Mouse (Mus musculus) cortical plate, adult 2 months (tissue): ENCODE measurements around the gene Kdm6a. TPM values are rescaled to one million over a fixed set of nuclear protein-coding genes. Genes with fewer than 3 reads are reported as not detected.

Experiments used
- H3K27ac ChIP-seq: fragments of 200-500 bp; 2 replicates; pipeline ENCODE4 v1.5.1; 2012; ENCODE audit warnings: low read length, control low read depth, inconsistent platforms; ENCODE audit not compliant: insufficient read depth
- H3K4me1 ChIP-seq: fragments of 200-500 bp; 2 replicates; pipeline ENCODE4 v1.6.1; 2011; ENCODE audit warnings: low read length; ENCODE audit not compliant: control insufficient read depth, insufficient read depth
- H3K4me3 ChIP-seq: fragments of 200-500 bp; 2 replicates; pipeline ENCODE4 v1.5.1; 2011; ENCODE audit warnings: mild to moderate bottlenecking, low read length, control low read depth; ENCODE audit not compliant: insufficient read depth
- CTCF ChIP-seq: fragments of 200-500 bp; IDR thresholded peaks from 2 replicates; pipeline ENCODE4 v1.5.1; 2011; ENCODE audit warnings: mild to moderate bottlenecking, control low read depth, low read length; ENCODE audit not compliant: insufficient read depth; ENCODE audit errors: extremely low read depth
- POLR2A ChIP-seq: fragments of 200-500 bp; IDR thresholded peaks from 2 replicates; pipeline ENCODE4 v1.6.1; 2011; ENCODE audit warnings: mild to moderate bottlenecking, low read length, control low read depth; ENCODE audit not compliant: insufficient read depth; ENCODE audit errors: extremely low read depth
- polyA plus RNA-seq: library from polyadenylated mRNA; depleted of rRNA; stranded (reverse); fragments of >200 nt; gene quantifications from 2 replicates; pipeline ENCODE4 v1.2.3, GENCODE M21; 2012; rRNA removed

Kdm6a gene
- polyA plus RNA-seq, result 26.0 and 27.7 TPM in 2 replicates

DNA sequence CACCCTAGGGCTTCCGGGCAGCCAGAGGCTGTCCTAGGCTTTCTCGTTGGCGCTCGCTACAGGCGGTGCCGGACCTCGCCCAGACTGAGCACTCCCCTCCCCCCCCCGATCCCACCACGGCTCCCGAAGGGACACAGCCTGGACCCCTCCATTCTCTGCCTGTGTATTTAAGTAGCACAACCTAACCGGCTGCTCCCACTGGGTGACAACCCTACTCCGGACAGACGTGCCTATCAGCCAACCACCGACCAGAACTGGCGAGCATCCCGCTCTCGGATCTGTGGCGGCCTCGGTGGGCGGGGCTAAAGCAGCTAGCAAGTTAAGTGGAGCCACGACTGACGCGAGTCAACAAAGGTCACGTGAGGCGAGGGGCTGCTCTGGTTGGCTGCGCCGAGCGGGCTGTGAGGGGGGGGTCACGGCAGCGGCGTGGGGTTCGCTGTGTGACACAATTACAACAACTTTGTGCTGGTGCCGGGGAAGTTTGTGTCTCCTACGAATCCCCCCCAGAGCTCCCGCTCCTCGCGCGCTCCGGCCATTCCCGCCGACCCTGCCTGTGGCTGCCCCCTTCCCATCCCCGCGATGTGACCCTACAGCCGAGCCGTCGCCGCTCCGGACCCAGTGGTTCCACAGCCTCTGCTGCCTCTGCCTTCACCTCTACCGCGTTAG lies at the start of gene Kdm6a:
TSS of gene Kdm6a (plus strand) at position 384 of the 666 bp plus-strand sequence.
- Histone ChIP-seq H3K4me3 (peak within 1 kb of the TSS; percentile 75), H3K4me1 (no peaks in the 10 kb centered on the region), H3K27ac (peak within 1 kb of the TSS; percentile 98)
- TF ChIP-seq CTCF (no peak), POLR2A (peak; percentile 92)

DNA sequence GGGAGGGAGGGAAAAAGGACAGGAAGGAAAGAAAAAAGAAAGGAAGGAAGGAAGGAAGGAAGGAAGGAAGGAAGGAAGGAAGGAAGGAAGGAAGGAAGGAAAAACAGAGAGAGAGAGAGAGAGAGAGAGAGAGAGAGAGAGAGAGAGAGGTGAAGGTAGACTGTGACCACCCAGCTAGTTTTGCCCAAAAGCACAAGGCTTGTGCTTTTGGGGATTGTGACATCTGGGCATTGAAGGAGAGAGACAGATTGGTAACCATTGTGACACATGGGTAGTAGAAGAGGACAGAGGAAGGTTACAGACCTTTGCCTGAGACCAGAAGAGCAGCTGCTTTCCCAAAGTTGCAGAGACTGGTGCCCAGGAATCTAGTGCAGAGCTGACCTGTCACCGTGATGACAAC lies 16.8 kb upstream of the Kdm6a start, which contains the start of gene Dusp21:
TSS of gene Dusp21 (plus strand) at position 301 of the 400 bp plus-strand sequence.
- no peak within 1 kb of the TSS for H3K4me3 ChIP-seq
- no peak for TF ChIP-seq POLR2A
- no peak for TF ChIP-seq CTCF
- H3K27ac ChIP-seq, result no peak within 1 kb of the TSS
- no peaks in the 10 kb centered on the region for H3K4me1 ChIP-seq

DNA sequence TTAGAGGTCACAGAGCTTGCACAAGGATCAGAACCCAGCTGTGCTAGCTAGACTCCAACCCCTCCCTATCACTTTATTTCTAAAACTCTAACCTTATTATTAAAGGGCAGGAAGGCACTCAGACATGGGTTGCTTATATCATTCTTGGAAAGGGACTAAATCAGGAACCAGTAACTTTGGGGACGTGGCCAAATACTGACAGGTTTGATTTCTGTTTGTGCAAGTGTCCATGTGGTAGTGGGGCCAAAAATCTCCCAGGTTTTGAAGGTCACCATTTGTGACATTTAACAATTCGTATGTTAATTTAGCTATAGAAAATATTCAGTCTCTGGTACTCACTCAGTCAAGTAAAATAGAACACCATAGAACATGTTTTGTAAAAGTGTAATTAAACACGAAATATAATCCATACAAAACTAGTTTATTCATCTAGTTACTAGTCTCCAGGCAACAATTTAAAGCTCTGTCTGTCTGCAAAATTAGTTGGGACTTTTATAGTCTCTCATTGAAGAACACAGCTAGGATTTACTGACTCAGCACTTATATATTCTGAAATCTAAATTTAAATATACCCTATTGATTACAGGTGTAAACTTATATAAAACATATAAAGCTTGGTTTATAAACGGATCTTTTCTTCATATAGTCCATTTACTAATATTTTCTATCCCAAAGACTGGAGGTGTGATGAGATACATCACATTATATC lies 1.5 kb upstream of the Kdm6a start:
- Histone ChIP-seq H3K27ac (no peak overlapping the region), H3K4me3 (no peak overlapping the region; the same call in 1 of the 2 replicates), H3K4me1 (no peaks in the 10 kb centered on the region)
- no peak for TF ChIP-seq CTCF

DNA sequence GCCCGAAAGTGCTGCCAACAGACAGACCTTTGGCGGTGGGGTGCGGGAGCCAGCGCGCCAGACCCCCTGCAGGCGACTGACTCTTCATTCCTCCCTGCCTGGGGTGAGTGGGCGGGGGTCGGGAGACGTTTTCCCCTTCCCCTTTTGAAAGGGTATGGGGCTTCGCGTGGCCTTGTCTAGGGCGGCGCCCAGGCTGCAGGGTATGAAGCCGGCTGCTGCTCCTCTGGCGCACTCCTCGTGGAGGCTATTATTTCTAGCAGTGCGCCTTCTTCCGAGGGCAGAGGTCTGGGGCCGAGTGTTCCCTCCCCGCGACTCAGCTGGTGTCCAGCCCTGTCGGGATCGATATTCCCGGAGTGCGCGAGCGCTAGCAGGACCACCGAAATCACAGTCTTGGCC lies 581 bp upstream of the Kdm6a start:
- TF ChIP-seq POLR2A, result no peak
- TF ChIP-seq CTCF, result no peak
- Histone ChIP-seq H3K4me1 (no peaks in the 10 kb centered on the region), H3K27ac (peak overlapping the region; percentile 96), H3K4me3 (peak overlapping the region; percentile 75)

DNA sequence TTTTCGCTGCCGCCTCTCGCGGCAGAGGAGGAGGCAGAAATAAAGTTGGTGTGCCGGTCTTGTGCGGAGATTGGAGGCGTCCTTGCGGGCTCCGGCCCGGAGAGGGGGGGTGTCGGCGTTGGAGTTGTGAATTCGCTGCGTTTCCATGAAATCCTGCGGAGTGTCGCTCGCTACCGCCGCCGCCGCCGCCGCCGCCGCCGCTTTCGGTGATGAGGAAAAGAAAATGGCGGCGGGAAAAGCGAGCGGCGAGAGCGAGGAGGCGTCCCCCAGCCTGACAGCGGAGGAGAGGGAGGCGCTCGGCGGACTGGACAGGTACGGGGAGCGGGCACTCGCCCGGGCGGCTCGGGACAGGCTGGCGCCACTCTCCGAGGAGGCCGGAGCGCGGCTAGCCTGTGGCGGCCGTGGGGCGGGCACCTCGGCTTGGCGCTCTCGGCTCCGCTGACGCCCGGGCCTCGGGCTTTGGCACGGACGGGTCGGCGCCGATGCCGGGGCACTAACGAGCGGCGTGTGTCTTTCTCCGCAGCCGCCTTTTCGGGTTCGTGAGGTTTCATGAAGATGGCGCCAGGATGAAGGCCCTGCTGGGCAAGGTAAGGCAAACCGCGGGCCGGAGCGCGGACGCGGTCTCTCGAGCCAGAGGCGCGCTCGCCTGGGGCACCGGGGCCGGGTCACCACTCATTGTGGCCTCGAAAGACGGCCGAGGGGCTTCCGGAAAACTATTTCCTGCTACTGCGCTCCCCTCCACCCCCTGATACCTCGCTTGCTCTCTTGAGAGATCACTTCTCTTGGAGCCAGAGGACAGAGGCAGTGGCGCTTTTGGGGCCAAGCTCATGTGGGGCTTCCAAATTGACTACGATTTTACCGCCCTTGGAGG lies 721 bp downstream of the Kdm6a start:
- no peak for TF ChIP-seq CTCF
- no peak for TF ChIP-seq POLR2A
- peak overlapping the region; percentile 98 for H3K27ac ChIP-seq
- no peaks in the 10 kb centered on the region for H3K4me1 ChIP-seq
- peak overlapping the region; percentile 75 for H3K4me3 ChIP-seq

DNA sequence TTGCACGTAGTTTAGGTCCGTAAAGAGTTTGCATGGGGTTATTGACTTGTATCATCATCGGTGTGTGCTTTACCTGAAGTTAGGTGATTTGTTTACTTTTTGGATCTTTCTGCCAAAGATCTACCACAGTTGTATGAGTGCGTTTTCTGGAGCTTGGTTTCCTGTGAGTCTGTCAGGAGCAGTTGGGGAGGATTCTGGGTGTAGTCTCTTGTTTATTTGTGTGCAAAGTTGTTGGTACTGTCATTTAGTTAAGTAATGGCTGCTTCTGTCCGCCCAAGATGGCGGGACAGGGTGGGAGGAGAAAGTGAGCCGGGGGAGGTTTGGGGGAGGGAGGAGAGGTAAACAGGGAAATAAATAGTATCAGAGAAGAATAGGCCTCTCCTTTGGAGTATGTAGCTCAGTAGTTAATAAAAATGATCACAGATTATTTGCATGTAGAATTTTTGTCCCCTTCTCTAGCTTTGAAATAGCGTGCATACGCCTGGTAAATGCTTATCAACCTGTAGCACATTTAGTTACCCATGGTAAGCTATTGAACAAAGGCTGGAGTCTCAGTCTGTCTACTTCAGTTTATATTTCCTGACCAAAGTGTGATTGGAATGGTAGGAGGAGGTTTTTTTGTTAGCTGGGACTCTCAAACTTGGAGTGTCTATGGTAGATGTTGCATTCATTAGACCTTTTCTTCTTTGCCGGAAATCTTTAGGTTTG lies 1.7 kb downstream of the Kdm6a start:
- H3K27ac ChIP-seq, result peak overlapping the region; percentile 98
- peak overlapping the region; percentile 75 for H3K4me3 ChIP-seq
- H3K4me1 ChIP-seq, result no peaks in the 10 kb centered on the region
- TF ChIP-seq CTCF (no peak), POLR2A (no peak)

DNA sequence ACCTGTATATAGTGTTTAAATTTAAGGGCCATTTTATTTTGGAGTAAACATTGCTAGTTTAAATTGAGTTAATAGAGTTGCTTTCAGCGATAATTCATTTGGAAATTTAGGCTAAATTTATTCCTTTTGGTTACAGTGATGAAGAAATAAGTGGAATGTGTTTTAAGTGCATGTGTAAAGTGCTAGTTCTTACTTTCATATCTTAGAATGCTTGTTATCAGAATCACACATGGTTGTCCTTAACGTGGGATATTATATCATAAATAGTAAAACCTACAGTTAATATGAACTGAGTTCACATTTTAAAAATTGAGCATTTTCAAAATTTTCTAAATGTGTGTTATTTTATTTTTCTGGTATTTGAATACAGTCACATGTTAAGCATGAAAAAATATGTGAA lies 2.7 kb downstream of the Kdm6a start:
- TF ChIP-seq POLR2A (no peak), CTCF (no peak)
- Histone ChIP-seq H3K4me1 (no peaks in the 10 kb centered on the region), H3K4me3 (no peak overlapping the region; the same call in 1 of the 2 replicates), H3K27ac (no peak overlapping the region)

DNA sequence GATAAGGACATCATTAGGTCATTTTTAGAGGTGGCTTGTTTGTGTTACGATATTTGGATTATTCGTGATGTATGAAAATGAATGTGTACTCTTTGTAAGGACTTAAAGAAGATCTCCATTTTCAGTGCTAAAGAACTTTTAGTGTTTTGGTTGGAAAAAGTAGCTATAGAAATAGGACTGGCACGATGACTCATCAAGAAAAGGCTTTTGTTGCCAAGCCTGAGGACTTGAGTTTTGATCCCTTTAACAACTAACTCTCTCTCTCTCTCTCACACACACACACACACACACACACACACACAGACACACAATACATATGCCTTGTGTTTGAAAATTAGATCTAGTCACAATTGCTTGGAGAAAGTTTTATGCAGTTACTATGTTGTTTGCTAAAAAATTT lies 4.6 kb downstream of the Kdm6a start:
- H3K4me3 ChIP-seq, result no peak overlapping the region
- H3K4me1 ChIP-seq, result no peaks in the 10 kb centered on the region
- no peak for TF ChIP-seq CTCF
- no peak for TF ChIP-seq POLR2A
- H3K27ac ChIP-seq, result no peak overlapping the region

DNA sequence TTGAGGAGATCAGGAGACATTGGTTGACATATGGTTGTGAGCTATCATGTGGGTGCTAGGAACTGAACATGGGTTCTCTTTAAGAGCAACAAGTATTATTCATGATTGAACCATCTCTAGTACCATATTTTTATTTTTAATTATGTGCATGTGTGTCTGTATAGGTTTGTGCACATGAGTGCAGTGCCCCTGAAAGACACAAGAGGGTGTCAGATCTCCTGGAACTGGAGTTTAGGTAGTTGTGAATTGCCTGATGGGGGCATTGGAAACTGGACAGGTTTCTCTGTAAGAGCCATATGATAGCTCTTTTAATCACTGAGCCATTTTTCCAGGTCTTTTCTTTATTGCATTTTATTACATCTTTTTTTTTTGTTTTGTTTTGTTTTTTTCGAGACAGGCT lies 6.6 kb downstream of the Kdm6a start:
- no peak overlapping the region for H3K4me3 ChIP-seq
- no peak for TF ChIP-seq CTCF
- TF ChIP-seq POLR2A, result no peak
- H3K27ac ChIP-seq, result no peak overlapping the region
- no peaks in the 10 kb centered on the region for H3K4me1 ChIP-seq
